Mouse (Mus musculus) kidney, postnatal 36 days (tissue): ENCODE measurements at regions not wholly inside any gene's neighbourhood (a gene's known extent, or its start where the extent isn't known, plus 50 kb on each side); places are given as distances from the start of the nearest gene placed in this dataset.

Source experiments
- DNase-seq, 2 experiments: peaks; one replicate each; pipeline ENCODE4 v3.0.0; 2021 to 2022; ENCODE audit warnings: mixed read lengths in 2 of 2

DNA sequence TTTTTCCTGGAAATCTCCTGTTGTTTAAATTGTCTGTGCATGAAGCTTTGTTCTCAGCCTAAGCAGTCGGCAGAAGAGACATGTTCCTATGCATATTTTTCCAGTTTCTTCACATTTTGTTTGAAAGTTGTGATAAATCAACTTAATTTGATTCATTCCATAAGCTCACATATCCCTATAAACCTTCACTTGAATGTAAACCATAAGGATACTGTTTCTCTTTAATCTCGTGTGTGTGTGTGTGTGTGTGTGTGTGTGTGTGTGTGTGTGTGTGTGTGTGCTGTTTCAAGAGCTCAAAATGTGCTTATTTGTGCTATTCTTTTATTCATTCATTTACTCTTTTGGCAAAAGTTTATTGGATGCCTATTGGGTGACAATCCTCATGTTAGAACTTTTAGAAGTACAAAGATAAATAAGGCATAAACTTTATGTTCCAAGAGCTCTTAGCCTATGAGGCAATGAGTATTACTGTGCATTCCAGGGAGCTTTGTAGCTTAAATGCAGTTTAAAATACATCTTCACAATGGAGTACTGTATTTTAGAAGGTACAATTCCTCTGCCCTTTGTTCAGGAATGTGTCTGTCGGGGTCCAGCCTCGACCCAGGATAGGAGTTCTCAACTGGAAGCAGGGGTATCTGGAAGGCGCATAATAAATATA is 229.4 kb upstream of the Dcbld2 start:
- no peak for DNase-seq

DNA sequence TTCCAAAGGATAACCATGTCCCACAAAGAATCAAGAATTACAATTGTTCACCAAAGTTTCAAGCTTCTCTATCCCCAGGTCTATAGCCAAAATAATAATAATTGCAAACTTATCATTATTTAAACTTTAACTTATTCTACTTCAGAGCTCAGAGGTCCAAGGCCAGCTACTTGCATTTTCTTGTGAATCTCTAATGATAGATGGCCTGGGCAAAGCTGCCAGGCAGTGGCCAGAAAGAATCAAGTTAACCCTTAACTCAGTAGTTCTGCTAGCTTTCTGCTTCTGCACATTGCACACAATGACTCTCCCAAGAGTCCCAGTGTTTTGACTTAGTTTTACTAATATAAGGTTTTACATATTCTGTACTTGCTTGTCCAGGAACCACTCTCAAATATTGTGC is 228.3 kb upstream of the Dcbld2 start:
- DNase-seq = peak in 1 of 2 experiments; percentile 12

DNA sequence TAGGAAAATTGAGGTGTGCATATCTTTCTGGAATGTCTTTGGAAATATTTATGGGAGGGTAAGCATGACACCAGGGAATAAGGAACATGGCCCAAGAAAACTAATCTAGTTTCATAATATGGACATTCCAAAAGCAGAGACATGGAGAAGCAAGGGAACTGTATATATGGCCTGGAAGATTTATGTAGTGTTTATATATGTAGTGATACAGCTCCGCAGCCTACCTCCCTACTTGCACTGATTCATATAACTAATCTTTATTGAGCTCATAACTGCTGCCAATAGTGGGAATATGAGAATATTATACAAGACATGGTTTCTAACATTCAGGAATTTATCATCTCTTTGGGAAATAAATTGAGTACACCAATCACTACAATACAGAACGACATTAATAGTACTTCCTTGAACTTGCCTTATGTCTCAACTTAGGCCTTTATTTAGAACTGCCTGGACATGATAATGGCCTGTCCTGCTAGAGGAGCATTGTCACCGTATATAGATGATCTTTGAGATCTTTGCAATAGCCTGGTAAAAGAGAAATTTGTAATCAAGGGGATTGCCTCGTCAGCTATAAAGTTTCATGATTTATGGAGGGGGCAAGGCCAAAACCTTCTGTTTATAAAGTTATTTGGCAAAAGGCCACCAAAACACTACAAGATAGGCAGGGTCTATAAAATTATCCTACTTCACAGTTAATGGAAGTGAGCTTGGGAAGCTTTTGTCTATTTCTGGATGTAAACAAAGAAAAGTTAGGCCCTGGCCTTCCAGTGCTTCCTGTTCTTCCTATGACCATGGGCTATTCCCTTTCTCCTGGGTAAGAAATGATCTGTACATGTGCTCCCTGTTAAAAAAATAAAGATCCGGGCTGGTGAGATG is 213.4 kb upstream of the Dcbld2 start:
- DNase-seq = no peak

DNA sequence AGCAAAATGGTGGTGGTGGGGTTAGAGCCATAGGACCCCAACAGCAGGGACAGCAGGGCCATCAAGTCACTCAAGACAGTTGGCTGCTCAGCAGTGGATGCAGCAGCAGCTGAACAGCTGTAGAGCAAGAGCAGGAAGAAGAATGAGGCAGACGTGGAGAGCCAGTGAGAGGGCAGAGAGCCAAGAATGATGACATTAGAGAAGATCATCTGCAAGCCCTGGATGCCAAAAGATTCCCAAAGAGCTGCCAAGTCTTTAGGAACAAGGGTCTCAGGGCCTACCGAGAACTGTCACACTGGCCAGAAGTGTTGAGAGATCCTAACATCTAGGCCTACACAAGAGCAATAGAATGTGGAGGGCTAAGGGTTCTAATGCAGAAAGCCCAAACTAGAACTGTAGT is 196.4 kb upstream of the Dcbld2 start:
- DNase-seq = no peak

DNA sequence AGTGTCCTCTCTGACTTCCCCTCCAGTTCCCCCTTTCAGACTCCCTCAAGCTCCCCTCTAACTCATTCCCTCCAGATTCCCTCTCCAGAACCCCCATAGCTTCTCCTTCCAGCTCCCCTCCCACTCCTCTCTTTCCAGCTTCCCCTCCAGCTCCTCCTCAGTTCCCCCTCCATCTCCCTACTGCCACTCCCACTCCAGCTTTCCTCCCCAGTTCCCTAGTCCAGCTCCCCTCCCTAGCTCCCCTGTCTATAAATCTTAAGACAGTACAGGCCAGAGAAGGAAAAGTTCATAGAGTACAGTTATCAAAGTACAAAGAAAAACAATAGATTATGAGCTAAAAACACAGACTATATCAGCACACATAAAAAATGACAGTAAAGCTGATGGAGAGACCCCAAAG is 173.6 kb upstream of the Dcbld2 start:
- DNase-seq = no peak

DNA sequence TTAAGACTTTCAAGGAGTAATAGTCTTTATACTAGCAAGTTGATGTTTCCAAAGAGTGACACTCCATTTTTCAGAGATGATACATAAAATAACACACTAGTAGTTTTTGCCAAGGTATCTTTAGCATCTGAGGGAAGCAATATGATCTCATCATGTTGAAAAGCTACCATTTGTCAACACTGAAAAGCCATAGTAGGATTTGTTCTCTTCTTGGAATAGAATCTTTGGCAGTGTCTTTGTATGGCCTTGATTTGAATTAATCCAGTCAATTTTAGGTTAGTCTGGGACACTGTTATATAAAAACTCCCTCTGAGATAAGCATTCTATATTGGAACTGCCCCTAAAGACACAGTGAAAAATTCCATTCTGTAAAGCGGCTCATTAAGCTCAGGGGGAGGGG is 171.4 kb upstream of the Dcbld2 start:
- no peak for DNase-seq

DNA sequence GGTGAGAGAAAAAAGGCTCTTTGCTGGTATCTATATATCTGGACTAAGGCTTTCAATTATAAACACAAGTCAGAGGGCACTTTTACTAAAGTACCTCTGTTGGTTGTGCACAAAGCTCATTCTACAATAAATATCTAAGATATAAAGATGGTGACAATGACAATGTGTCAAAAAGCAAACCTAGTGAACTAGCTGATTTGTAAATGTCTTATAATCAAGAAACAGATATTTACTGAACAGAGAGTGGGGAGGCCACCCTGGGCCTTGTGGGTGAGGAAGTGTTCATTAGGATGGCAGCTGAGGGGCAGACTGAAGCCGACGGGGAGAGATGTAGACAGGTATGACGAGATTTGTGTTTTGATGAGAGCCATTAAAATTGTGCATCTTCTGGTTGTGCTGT is 132.0 kb upstream of the Dcbld2 start:
- no peak for DNase-seq

DNA sequence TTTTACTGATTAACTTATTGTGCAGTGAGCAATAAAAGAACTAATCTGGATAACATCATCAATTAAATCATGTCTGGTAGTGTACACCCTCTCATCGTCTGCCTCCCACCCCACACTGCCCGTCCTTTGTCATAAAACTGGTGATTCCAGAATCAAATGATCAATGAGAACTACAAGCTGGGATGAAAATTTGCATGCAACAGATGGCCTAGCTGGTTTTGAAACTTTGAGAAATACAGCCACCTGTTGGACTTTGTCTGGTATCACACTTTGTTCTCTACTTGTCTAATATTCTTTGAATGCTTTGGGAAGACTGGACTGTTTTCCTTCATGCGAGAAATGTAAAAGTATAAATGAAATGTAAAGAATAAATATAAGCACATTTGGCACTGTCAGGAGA is 126.8 kb upstream of the Dcbld2 start:
- DNase-seq = peak in 1 of 2 experiments; percentile 5

DNA sequence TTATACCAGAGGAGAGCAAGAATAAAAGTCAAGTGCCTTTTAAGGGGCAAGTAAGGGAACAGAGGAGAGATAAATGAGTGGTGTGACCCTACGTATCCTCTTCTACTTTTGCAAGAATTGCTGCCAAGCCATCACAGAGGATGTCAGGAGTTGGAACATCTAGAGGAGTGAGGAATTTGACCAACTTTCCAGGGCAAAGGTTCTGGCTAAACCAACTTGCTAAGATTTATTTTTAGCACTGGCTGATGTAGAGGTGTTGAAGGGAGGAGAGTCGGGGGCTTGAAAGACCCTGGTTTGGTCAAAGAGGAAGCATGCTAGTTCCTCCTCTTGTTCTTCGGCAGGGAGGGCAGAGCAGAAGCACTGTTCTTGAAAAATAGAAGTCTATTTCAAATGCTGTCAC is 113.8 kb upstream of the Dcbld2 start:
- DNase-seq = no peak

DNA sequence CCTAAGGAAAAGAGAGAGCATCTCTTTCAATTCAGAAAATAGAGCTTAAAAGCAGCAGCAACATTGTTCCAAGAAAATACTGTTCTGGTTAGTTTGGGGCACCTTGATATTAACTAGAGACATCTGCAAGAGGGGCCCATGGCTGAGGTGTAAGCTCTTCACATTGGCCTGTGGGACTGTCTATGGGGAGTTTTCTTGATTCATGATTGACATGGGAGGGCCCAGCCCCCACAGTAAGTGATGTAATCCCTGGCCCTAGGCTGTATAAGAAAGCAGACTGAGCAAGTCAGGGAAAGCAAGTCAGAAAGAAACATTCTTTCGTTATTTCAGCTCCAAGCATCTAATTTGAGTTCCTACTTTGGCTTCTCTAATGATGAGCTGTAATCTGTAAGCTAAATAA is 113.1 kb upstream of the Dcbld2 start:
- DNase-seq = no peak

DNA sequence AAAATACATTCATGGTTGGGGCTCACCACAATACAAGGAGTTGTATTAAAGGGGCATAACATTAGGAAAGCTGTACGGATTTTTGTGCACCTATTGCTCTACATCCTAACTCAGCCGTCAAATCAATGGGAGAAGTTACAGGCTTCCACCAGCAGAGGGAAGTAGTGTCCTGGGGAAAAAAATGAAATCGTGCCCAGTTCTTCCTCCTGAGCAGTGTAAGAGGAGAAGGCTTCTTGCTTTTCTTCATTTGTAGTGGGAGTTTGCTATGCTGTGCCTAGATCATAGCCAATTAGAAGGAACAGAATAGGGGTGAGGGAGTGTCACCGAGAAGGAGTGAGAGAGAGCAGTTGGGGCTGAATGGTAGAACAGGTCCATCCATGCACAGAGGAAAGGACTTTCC is 108.7 kb upstream of the Dcbld2 start:
- peak; percentile 18 to 59 for DNase-seq

DNA sequence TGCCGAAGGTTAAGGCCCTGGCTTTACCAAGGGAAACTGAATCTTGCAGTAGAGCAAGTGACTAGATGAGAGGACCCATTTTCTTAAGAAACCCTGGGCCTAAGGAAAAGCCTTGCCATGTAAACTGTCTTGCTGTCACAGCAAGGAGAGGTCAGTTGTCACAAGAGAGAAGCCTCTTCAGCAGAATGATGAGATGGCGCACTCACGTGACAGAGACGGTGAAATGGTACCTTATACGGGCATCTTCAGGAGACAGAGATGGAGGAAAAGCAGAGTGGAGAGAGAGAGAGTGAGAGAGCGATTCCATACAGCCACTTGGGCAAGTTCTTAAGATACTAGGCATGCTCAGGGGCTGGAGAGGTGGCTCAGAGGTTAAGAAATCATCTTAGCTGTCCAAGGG is 108.1 kb upstream of the Dcbld2 start:
- DNase-seq = no peak

DNA sequence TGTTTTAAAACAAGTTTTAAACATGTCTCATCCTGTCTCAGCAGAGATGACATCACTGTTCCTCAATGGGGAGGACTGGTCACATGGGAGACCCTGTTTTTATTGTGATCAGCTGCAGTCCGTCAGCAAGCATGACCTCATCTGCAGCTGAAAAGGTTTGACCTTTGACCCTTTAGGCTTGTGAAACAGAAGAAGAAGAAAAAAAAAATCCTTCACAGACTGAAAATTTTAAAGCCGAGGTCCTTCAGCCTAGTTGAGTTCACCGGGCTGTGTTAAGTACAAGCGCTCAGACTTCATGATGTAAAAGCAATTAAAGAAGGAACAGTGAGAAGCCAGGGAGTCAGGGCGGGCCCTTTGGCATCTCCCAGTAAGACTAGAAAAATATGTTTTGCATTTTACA is 104.7 kb upstream of the Dcbld2 start:
- peak; percentile 22 to 45 for DNase-seq

DNA sequence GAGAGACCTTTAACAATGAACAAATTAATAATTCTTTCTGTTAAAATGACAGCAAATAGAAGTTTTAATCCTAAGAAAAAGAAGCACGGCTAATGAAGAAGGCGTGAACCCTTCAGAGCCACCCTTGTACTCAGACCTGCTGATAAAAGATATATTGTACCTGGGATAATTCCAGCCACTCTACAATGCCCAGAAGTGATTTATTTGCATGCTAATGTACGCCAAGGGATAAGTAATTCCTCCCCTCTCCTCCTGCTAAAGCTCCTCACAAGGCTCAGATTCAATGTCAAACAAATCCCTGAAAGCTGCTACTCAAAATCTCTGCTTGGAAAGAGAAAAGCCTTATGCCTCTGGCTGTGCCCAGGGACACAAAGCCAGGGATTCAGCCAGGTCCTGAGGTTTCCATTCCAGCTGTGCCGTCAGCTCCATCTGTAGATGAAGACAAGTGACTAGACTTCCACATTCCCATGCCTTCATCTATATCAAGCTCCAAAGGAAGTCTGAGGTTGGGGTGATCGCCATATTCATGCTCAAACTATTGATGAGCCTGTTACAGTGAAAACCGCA is 91.3 kb upstream of the Dcbld2 start:
- no peak for DNase-seq

DNA sequence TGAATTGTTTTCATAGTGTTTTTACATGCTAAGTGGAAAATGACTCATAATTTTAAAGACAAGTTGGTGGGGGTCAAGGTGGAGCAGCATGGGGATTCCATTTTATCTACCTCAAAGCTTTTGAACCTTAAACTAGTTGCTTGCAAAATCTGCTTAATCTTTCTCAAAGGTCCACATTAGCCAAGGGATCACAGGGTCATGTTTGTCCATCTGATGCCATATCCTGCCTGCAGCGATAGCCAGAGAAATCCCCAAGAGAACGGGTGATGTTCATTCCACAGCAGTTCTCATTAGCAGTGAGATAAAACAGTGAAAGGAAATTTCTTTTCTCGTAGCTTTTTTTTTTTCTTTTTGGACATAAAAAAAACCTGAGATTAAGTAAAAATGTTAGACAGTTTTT is 77.2 kb upstream of the Dcbld2 start:
- DNase-seq = peak; percentile 20 to 28

DNA sequence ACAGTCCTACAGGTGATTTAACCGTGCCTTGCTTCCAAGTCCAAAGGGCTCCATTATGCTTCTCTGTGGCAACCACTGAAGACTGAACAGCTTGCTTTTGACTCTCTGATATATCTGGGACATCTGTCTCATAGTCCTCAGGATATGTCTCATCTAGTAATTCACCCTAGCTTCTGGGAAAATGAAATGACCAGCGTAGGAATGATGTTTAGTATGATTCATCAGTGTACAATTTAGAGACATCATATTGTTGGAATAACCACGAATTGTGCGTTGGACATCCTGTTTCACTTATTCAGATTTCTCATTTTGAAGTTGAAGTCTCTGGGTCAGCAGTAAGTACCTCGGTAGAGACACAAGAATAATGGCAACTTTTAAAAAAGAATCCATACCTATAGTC is 64.3 kb upstream of the Dcbld2 start:
- DNase-seq = no peak

DNA sequence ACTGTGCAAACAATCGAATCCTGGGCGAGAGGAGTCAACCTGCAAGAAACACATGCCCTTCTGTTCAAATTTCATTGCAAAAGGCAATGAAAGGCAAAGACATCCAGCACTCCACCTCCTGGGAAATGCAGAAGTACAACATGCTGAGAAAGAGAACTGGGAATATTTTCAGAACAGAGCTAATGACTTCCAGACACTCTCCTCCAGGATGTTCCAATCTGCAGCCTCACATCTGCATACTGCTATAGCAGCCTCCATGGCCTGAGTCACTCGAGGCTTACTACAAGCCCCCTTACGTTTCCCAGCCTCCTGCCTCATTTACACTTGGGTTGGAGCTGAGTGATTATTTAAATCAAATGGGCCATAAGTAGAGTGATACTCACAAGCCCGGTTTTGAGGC is 58.9 kb upstream of the Dcbld2 start:
- DNase-seq = no peak

DNA sequence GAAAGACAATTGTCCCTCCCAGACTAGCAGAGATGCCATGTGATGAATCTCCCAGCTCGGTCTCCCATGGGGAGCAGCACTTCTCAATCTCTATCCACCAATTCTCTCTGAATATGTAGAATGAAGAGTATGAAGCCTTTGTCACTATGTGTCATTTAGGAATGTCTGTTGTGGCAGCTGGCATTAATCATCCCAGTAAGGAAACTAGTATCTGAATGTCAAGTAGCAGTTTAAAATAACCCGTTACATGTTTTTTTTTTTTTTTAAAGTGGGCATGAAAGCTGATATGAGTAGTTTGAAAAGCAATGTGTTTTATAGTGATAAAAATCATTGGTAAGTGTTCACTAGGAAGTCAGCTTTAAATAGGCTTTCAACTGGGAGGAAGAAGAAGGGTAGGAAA is 58.4 kb upstream of the Dcbld2 start:
- no peak for DNase-seq

DNA sequence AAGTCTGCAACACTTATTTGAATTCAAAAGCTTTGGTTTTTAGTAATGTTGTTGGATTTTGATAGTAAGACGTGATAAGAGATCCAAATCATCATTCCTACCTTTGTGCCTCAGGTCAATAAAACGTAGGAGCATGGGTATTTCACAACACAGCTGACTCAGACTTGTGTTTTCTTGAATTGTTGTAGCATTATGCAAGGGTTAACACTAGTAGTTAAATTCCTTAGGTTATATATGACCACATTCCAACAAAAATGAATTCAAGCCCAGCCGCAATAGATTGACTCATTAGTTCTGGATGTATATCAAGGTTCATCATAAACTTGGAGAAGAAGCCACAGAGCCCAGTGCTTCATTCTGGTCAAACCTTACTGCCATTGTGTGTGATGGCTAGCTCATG is 56.1 kb upstream of the Dcbld2 start:
- DNase-seq = no peak

DNA sequence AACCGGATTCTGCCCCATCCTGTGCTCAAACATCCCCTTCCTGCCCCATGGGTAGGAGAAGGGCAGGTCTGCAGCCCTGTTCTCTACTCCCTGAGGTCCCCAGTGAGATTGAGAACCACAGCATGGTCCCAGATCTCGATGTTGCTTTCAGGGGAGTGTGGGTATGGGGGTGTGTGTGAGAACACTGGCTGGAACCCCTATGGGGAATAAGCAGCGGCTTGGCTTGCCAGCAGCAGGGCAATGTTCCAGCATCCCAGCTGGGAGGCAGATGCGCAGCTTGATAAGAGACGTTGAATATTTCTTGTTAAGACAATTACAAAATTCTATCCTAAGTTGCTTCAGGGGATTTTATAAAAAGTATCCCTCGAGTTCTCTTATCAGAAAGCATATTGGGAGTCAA is 53.7 kb upstream of the Dcbld2 start:
- peak; percentile 10 to 34 for DNase-seq
